Mouse (Mus musculus) megakaryocyte, embryonic 14.5 days (primary cell): ENCODE measurements around the gene Rasgef1b.

Experiments
- FLI1 ChIP-seq: IDR thresholded peaks from 2 replicates; pipeline ENCODE4 v1.6.1; 2012; ENCODE audit warnings: low read length, inconsistent platforms, mixed read lengths
- GATA1 ChIP-seq: IDR thresholded peaks from 3 replicates; pipeline ENCODE4 v1.6.1; 2012; ENCODE audit warnings: mixed read lengths, low read length, inconsistent platforms, borderline replicate concordance

- TF ChIP-seq GATA1 (no peak), FLI1 (no peak)
Measured at GRCm38 (mm10) chr5:99447481-99447880, 281.4 kb downstream of the Rasgef1b start.
